ENCODE assay signal across 10 mouse cellular contexts in the genomic region with DNA sequence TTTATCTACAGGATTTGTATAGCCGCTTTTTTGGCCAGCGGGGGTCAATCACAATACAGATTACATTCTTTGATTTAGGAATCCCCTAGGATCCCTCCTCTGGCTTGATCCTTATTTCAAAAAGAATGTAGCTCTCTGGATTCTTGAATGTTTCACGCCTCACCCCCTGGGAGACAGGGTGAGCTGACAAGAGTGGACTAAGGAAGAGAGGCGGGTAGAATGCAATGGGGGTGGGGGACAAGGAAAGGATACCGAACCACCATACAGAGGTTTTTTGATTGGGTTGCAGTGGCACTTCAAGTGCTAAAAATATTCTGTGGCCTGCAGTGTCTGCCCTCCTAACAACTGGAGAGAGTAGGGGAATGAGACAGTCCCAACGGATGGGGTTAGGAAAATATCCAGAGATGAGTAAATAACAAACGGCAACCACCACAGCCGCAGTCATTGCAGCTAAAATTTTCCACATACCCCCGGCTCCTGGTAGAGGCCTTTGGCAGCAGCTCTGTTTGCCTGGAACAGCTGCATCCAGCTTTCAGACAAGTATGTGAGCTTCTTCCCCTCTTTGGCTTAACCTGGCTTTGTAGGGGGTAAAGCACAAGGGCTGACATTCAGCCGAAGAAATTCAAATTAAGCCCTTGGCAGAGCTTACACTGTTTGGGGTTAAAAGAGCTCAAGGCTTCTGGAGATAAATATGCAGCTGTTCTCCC. TPM values are rescaled to one million over a fixed set of nuclear protein-coding genes. Genes with fewer than 3 reads are reported as not detected.
A peak's percentile ranks its signal among the peaks of the same experiment; 100 is the strongest.
DNase-seq lines count a peak whose midpoint lies in the region; ATAC-seq and TF ChIP-seq lines count a peak whose summit lies in the region.
"Had no signal": no experiment of that assay in that cellular context is flagged by ENCODE, and none has a peak within 500 bp of the region (broad histone marks: within the 10 kb centered on the region; RNA-seq: fewer than 3 reads in every experiment).

No protein-coding gene starts in this region.

- no peak overlapping the region for H3K9ac ChIP-seq in kidney, postnatal 0 days (ENCODE audit: low read depth, low read length)
- H3K9ac ChIP-seq in midbrain, embryonic 16.5 days (ENCODE audit: low read depth, low read length), result no peak overlapping the region
- H3K9ac ChIP-seq: hindbrain, embryonic 15.5 days had no signal

- H3K9me3 ChIP-seq in heart, embryonic 10.5 days, result no peaks in the 10 kb centered on the region
- H3K9me3 ChIP-seq in kidney, postnatal 0 days (replicated peaks; ENCODE audit: low read length), result no peaks in the 10 kb centered on the region
- no peaks in the 10 kb centered on the region for H3K9me3 ChIP-seq in midbrain, embryonic 16.5 days (replicated peaks; ENCODE audit: control insufficient read depth, low read length, poor library complexity, severe bottlenecking)
- H3K9me3 ChIP-seq: hindbrain, embryonic 15.5 days had no signal

- WGBS in heart, embryonic 10.5 days, result 38% methylated on average over 10 of the region's 10 CpGs
- WGBS in kidney, postnatal 0 days, result 60% methylated on average over 10 of the region's 10 CpGs
- WGBS in midbrain, embryonic 16.5 days, result 32% methylated on average over 10 of the region's 10 CpGs

- no peaks in the 10 kb centered on the region for H3K36me3 ChIP-seq in heart, embryonic 10.5 days
- H3K36me3 ChIP-seq in kidney, postnatal 0 days (ENCODE audit: insufficient read depth, low read length), result no peaks in the 10 kb centered on the region
- no peaks in the 10 kb centered on the region for H3K36me3 ChIP-seq in midbrain, embryonic 16.5 days (ENCODE audit: control insufficient read depth, insufficient read depth, low read length)
- H3K36me3 ChIP-seq: hindbrain, embryonic 15.5 days had no signal

- no peak for ATAC-seq in kidney, postnatal 0 days (replicated peaks; ENCODE audit: low FRiP score, low read depth)
- ATAC-seq in midbrain, embryonic 16.5 days, result no peak

- TF ChIP-seq CTCF in kidney, postnatal 0 days (IDR thresholded peaks at IDR 0.05; ENCODE audit: low read depth), result no peak

- H3K4me3 ChIP-seq in heart, embryonic 10.5 days, result no peak overlapping the region
- no peak overlapping the region for H3K4me3 ChIP-seq in kidney, postnatal 0 days (replicated peaks; ENCODE audit: low read depth, low read length)
- H3K4me3 ChIP-seq in midbrain, embryonic 16.5 days (ENCODE audit: low read depth, low read length), result no peak overlapping the region
- H3K4me3 ChIP-seq: hindbrain, embryonic 15.5 days had no signal

- no peak overlapping the region for H3K4me2 ChIP-seq in kidney, postnatal 0 days (ENCODE audit: low read length)
- H3K4me2 ChIP-seq in midbrain, embryonic 16.5 days (ENCODE audit: low read length), result no peak overlapping the region
- H3K4me2 ChIP-seq: hindbrain, embryonic 15.5 days had no signal

- peak; percentile 34 for DNase-seq in ovary, adult 18-20 months (ENCODE audit: low spot score)
- DNase-seq in ovary, postnatal 10 days (ENCODE audit: low spot score), result no peak
- DNase-seq in heart, embryonic 10.5 days (ENCODE audit: low spot score), result no peak
- DNase-seq in kidney, postnatal 0 days (ENCODE audit: low spot score), result peak; percentile 32
- peak; percentile 27 for DNase-seq in skeletal muscle tissue, adult 2 months (ENCODE audit: low read depth, low spot score)
- DNase-seq in cerebellum, postnatal 14 days, result no peak
- DNase-seq in left cerebral cortex, adult 18-20 months (ENCODE audit: low spot score in 2 of 2), result no peak

- H3K27ac ChIP-seq in heart, embryonic 10.5 days, result peak overlapping the region; percentile 52; the same call in 1 of the 2 replicates
- H3K27ac ChIP-seq in kidney, postnatal 0 days, result no peak overlapping the region
- no peak overlapping the region for H3K27ac ChIP-seq in midbrain, embryonic 16.5 days (ENCODE audit: low read length)
- H3K27ac ChIP-seq: hindbrain, embryonic 15.5 days had no signal

- no peaks in the 10 kb centered on the region; the same call in 1 of the 2 replicates for H3K4me1 ChIP-seq in heart, embryonic 10.5 days
- no peaks in the 10 kb centered on the region for H3K4me1 ChIP-seq in kidney, postnatal 0 days (replicated peaks; ENCODE audit: insufficient read depth, low read length)
- H3K4me1 ChIP-seq in midbrain, embryonic 16.5 days (ENCODE audit: control insufficient read depth, insufficient read depth, low read length), result no peaks in the 10 kb centered on the region
- H3K4me1 ChIP-seq: hindbrain, embryonic 15.5 days had no signal

- H3K27me3 ChIP-seq in heart, embryonic 10.5 days (ENCODE audit: insufficient read depth, poor library complexity, severe bottlenecking), result no peaks in the 10 kb centered on the region
- no peaks in the 10 kb centered on the region for H3K27me3 ChIP-seq in kidney, postnatal 0 days (ENCODE audit: insufficient read depth, low read length)
- H3K27me3 ChIP-seq in midbrain, embryonic 16.5 days (ENCODE audit: control insufficient read depth, insufficient read depth, low read depth, low read length), result no peaks in the 10 kb centered on the region

RNA-seq across cellular contexts. Expression of a gene that starts 3.3 kb away (rescaled TPM):
- polyA plus RNA-seq in heart, embryonic 10.5 days (2016; fragmentation: Nextera tagmentation; extraction: Ambion mirVana), result 1.5 and 2.0 TPM in 2 replicates
- 7.8 and 8.6 TPM in 2 replicates for polyA plus RNA-seq in kidney, postnatal 0 days (2015; fragmentation: Nextera tagmentation; extraction: Ambion mirVana)
- 1 to 10 TPM; 1.1 to 1.4 TPM for total RNA-seq in left cerebral cortex, adult 18-20 months (2021)
- polyA plus RNA-seq in midbrain, embryonic 16.5 days (2015; fragmentation: Nextera tagmentation; extraction: Ambion mirVana), result 1.4 and 1.7 TPM in 2 replicates
- total RNA-seq: monocyte, adult 5-6 weeks had no signal

RNA-seq across cellular contexts. Expression of a gene that starts 13.3 kb away (rescaled TPM):
- 152 and 157 TPM in 2 replicates for polyA plus RNA-seq in heart, embryonic 10.5 days (2016; fragmentation: Nextera tagmentation; extraction: Ambion mirVana)
- polyA plus RNA-seq in kidney, postnatal 0 days (2015; fragmentation: Nextera tagmentation; extraction: Ambion mirVana), result 141 and 146 TPM in 2 replicates
- total RNA-seq in left cerebral cortex, adult 18-20 months (2021), result 10 to 100 TPM; 13.0 to 14.1 TPM
- polyA plus RNA-seq in midbrain, embryonic 16.5 days (2015; fragmentation: Nextera tagmentation; extraction: Ambion mirVana), result 301 and 305 TPM in 2 replicates
- total RNA-seq: monocyte, adult 5-6 weeks had no signal

Comparison
In these comparisons a context has a peak if more than half of its experiments do, and no peak if none do; other contexts are left out.
1. DNase-seq: peak in ovary, adult 18-20 months (single experiment), kidney, postnatal 0 days (single experiment) and skeletal muscle tissue, adult 2 months (single experiment); none in ovary, postnatal 10 days (single experiment), heart, embryonic 10.5 days (single experiment), cerebellum, postnatal 14 days (0 of 2) and left cerebral cortex, adult 18-20 months (0 of 2).